Mouse (Mus musculus) spleen, adult 2 months (tissue): ENCODE results near the gene Celsr1.

ENCODE experiments used
- CTCF ChIP-seq: fragments of 200-500 bp; IDR thresholded peaks from 2 replicates; pipeline ENCODE4 v1.5.1; 2011; ENCODE audit warnings: mild to moderate bottlenecking, inconsistent platforms; ENCODE audit not compliant: insufficient read depth, insufficient read length, insufficient replicate concordance; ENCODE audit errors: extremely low read depth
- POLR2A ChIP-seq: fragments of 200-500 bp; IDR thresholded peaks from 2 replicates; pipeline ENCODE4 v1.6.1; 2011; ENCODE audit warnings: low read depth, low read length, inconsistent platforms

GRCm38 (mm10) chr15:85879498-85879895 is 154.1 kb downstream of the Celsr1 start:
- TF ChIP-seq POLR2A (no peak), CTCF (no peak)
